Mouse (Mus musculus) forebrain, postnatal 0 days (tissue): ENCODE results near the gene Limd2. TPM values are rescaled to one million over a fixed set of nuclear protein-coding genes. Genes with fewer than 3 reads are reported as not detected.

Experiments
- ATAC-seq: fragments of 200-750 bp; cut with Nextera tagmentation; 2 replicates; pipeline ENCODE4 v1.8.0; 2017; ENCODE audit warnings: mild to moderate bottlenecking, moderate library complexity
- DNase-seq: peaks from one replicate; pipeline ENCODE4 v3.0.0-alpha.2; 2015
- H3K27ac ChIP-seq: fragments of 300-500 bp; sonication (generic); 2 replicates; pipeline ENCODE4 v1.5.1; 2014; ENCODE audit warnings: low read depth, mild to moderate bottlenecking, antibody characterized with exemption, low read length, moderate library complexity, mixed read lengths
- H3K27me3 ChIP-seq: fragments of 300-500 bp; sonication (generic); 2 replicates; pipeline ENCODE4 v1.6.1; 2014; ENCODE audit warnings: mild to moderate bottlenecking, low read length, mixed read lengths; ENCODE audit not compliant: insufficient read depth
- H3K36me3 ChIP-seq: fragments of 300-500 bp; sonication (generic); 2 replicates; pipeline ENCODE4 v1.6.1; 2014; ENCODE audit warnings: mild to moderate bottlenecking, moderate library complexity; ENCODE audit not compliant: insufficient read depth
- H3K4me1 ChIP-seq: fragments of 300-500 bp; sonication (generic); 2 replicates; pipeline ENCODE4 v1.6.1; 2014; ENCODE audit warnings: antibody characterized with exemption; ENCODE audit not compliant: insufficient read depth
- H3K4me2 ChIP-seq: fragments of 300-500 bp; sonication (generic); 2 replicates; pipeline ENCODE4 v1.6.1; 2014; ENCODE audit warnings: low read depth, mild to moderate bottlenecking, moderate library complexity
- H3K4me3 ChIP-seq: fragments of 300-500 bp; sonication (generic); 2 replicates; pipeline ENCODE4 v1.5.1; 2014; ENCODE audit warnings: low read depth, low read length, mixed read lengths
- H3K9ac ChIP-seq: fragments of 300-500 bp; sonication (generic); 2 replicates; pipeline ENCODE4 v1.6.1; 2014; ENCODE audit warnings: mild to moderate bottlenecking
- H3K9me3 ChIP-seq: fragments of 300-500 bp; sonication (generic); 2 replicates; pipeline ENCODE4 v1.6.1; 2016; ENCODE audit warnings: low read length
- CTCF ChIP-seq: sonication (generic); IDR thresholded peaks from 2 replicates; pipeline ENCODE4 v1.5.1; 2016; ENCODE audit warnings: antibody characterized with exemption, control low read depth, low read depth
- WGBS: fragments of 180-500 bp; shearing (Covaris S2); extraction: QIAGEN DNeasy Blood & Tissue Kit; methylation state at CpG from one replicate; pipeline ENCODE4 v1.1.7; 2014; 5-methylcytosine and 5-hydroxymethylcytosine counted together
- polyA plus RNA-seq: library from polyadenylated mRNA; unstranded; fragments of >200 nt; fragmentation: Nextera tagmentation; extraction: Ambion mirVana; gene quantifications from 2 replicates; pipeline ENCODE4 v1.2.1, GENCODE M21; 2015
- total RNA-seq: library from RNA; depleted of rRNA; stranded (reverse); fragments of >200 nt; gene quantifications from 2 replicates; pipeline ENCODE4 v1.2.3, GENCODE M21; 2014; rRNA removed

Gene Limd2
- total and polyA plus RNA-seq, 2 experiments from 2014 or later = 85.0 to 171 TPM

DNA sequence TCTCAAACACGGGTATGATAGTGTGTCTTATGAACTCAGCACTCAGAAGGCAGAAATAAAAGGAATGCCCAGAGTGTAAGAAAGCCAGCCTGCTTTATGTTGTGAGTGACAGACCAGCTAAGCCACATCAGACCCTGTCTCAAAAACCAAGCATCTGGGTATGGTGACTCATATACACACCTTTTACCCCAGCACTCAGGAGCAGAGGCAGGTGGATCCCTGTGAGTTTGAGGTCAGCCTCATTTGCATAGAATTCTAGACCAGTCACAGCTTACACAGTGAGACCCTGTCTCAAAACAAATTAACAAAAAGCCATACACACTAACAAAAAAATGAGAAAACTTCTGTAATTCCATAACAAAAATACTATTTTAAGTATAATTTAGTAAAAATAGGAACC, 34.8 kb downstream of the Limd2 start:
- H3K9me3 ChIP-seq = no peaks in the 10 kb centered on the region

GRCm38 (mm10) chr11:106124784-106125183, 35.9 kb downstream of the Limd2 start:
- WGBS = 79% methylated on average over 4 of the region's 4 CpGs
- no peaks in the 10 kb centered on the region for H3K9me3 ChIP-seq
- no peak for TF ChIP-seq CTCF

More for the DNA sequence above, 34.8 kb downstream of the Limd2 start:
- 82% methylated on average over 1 of the region's 1 CpGs for WGBS
- H3K36me3 ChIP-seq = peaks cover 33% of the 10 kb centered on the region
- no peak overlapping the region for H3K4me3 ChIP-seq
- H3K27ac ChIP-seq = no peak overlapping the region
- no peaks in the 10 kb centered on the region for H3K4me1 ChIP-seq
- DNase-seq (no peak), ATAC-seq (no peak)
- no peak overlapping the region for H3K4me2 ChIP-seq
- no peak overlapping the region for H3K9ac ChIP-seq
- no peaks in the 10 kb centered on the region for H3K27me3 ChIP-seq
- no peak for TF ChIP-seq CTCF

GRCm38 (mm10) chr11:106122736-106123135, 37.9 kb downstream of the Limd2 start:
- DNase-seq (no peak), ATAC-seq (no peak)
- TF ChIP-seq CTCF = no peak
- Histone ChIP-seq H3K4me1 (no peaks in the 10 kb centered on the region), H3K9ac (no peak overlapping the region), H3K27ac (no peak overlapping the region), H3K4me3 (no peak overlapping the region), H3K9me3 (no peaks in the 10 kb centered on the region), H3K4me2 (no peak overlapping the region), H3K27me3 (no peaks in the 10 kb centered on the region), H3K36me3 (peaks cover 29% of the 10 kb centered on the region)
- 86% methylated on average over 3 of the region's 3 CpGs for WGBS

More at GRCm38 (mm10) chr11:106124784-106125183, 35.9 kb downstream of the Limd2 start:
- H3K4me3 ChIP-seq = no peak overlapping the region
- no peak overlapping the region for H3K9ac ChIP-seq
- peaks cover 24% of the 10 kb centered on the region for H3K36me3 ChIP-seq
- H3K27me3 ChIP-seq = no peaks in the 10 kb centered on the region
- DNase-seq (no peak), ATAC-seq (no peak)
- H3K4me2 ChIP-seq = no peak overlapping the region
- H3K4me1 ChIP-seq = no peaks in the 10 kb centered on the region
- no peak overlapping the region for H3K27ac ChIP-seq

GRCm38 (mm10) chr11:106122221-106122620, 38.4 kb downstream of the Limd2 start:
- H3K27ac ChIP-seq = no peak overlapping the region
- H3K9ac ChIP-seq = no peak overlapping the region
- no peak for TF ChIP-seq CTCF
- no peaks in the 10 kb centered on the region for H3K4me1 ChIP-seq
- WGBS = 95% methylated on average over 5 of the region's 5 CpGs
- no peaks in the 10 kb centered on the region for H3K27me3 ChIP-seq
- ATAC-seq (no peak), DNase-seq (no peak)
- H3K4me2 ChIP-seq = no peak overlapping the region
- no peaks in the 10 kb centered on the region for H3K9me3 ChIP-seq
- H3K36me3 ChIP-seq = peaks cover 29% of the 10 kb centered on the region
- no peak overlapping the region for H3K4me3 ChIP-seq

DNA sequence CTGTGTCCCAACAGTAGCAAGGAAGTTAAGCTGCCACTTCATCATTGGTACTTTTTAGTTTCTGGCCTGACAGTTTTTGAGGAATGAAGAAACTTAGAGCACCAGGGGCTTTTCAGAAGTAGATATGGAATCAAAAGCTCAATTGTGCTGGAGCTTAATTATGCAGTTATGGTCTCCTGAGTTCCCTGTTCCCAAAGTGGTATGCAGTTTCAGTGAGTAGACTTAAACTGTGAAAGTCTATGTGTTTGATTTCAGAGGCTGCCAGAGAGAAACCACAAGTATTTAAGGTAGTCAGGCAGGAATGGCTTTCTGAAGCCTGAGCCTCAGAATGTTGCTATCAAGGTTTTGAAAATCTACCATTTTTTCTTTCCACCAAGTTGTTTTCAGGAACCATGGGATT, 49.0 kb downstream of the Limd2 start:
- TF ChIP-seq CTCF = no peak
- no peak for ATAC-seq
- H3K4me3 ChIP-seq = no peak overlapping the region

More for the DNA sequence above, 49.0 kb downstream of the Limd2 start:
- no peaks in the 10 kb centered on the region for H3K9me3 ChIP-seq
- H3K4me2 ChIP-seq = no peak overlapping the region
- no peaks in the 10 kb centered on the region for H3K27me3 ChIP-seq
- peaks cover 16% of the 10 kb centered on the region; the same call in 1 of the 2 replicates for H3K36me3 ChIP-seq
- H3K4me1 ChIP-seq = no peaks in the 10 kb centered on the region
- no peak overlapping the region for H3K9ac ChIP-seq
- no peak for DNase-seq
- H3K27ac ChIP-seq = no peak overlapping the region

Other genes with a start within 250 kb of the Limd2 start
- gene Cyb561, start 207.5 kb downstream of the Limd2 start, total RNA-seq = 41.9 and 55.8 TPM in 2 replicates
- 40.7 and 62.7 TPM in 2 replicates for gene Cyb561, start 207.5 kb downstream of the Limd2 start, polyA plus RNA-seq
- gene Ace, start 192.9 kb downstream of the Limd2 start, total RNA-seq = 10.3 and 14.3 TPM in 2 replicates
- gene Ace, start 192.9 kb downstream of the Limd2 start, polyA plus RNA-seq = 5.3 and 8.0 TPM in 2 replicates
- gene Ace3, start 166.2 kb downstream of the Limd2 start, total RNA-seq = not detected in 2 replicates
- gene Ace3, start 166.2 kb downstream of the Limd2 start, polyA plus RNA-seq = not detected in 2 replicates
- 0.92 and 2.8 TPM in 2 replicates for gene Kcnh6, start 152.7 kb downstream of the Limd2 start, total RNA-seq
- gene Kcnh6, start 152.7 kb downstream of the Limd2 start, polyA plus RNA-seq = 0.80 and 1.5 TPM in 2 replicates
- gene Dcaf7, start 124.0 kb downstream of the Limd2 start, total RNA-seq = 150 and 222 TPM in 2 replicates
- gene Dcaf7, start 124.0 kb downstream of the Limd2 start, polyA plus RNA-seq = 79.1 and 115 TPM in 2 replicates
- gene Taco1, start 94.8 kb downstream of the Limd2 start, total RNA-seq = 17.4 and 18.1 TPM in 2 replicates
- gene Taco1, start 94.8 kb downstream of the Limd2 start, polyA plus RNA-seq = 2.9 and 5.0 TPM in 2 replicates
- 29.2 and 32.9 TPM in 2 replicates for gene Map3k3, start 76.2 kb downstream of the Limd2 start, total RNA-seq
- gene Map3k3, start 76.2 kb downstream of the Limd2 start, polyA plus RNA-seq = 6.7 and 8.5 TPM in 2 replicates
- not detected in 2 replicates for gene Gm10840, start within 50 bp of the Limd2 start, total RNA-seq
- gene Gm10840, start within 50 bp of the Limd2 start, polyA plus RNA-seq = 0.67 and 0.82 TPM in 2 replicates
- 23.4 and 34.8 TPM in 2 replicates for gene Strada, start 41.3 kb upstream of the Limd2 start, total RNA-seq
- gene Strada, start 41.3 kb upstream of the Limd2 start, polyA plus RNA-seq = 20.0 and 23.7 TPM in 2 replicates
- 29.4 and 41.0 TPM in 2 replicates for gene Ccdc47, start 55.5 kb upstream of the Limd2 start, total RNA-seq
- 71.8 and 90.1 TPM in 2 replicates for gene Ccdc47, start 55.5 kb upstream of the Limd2 start, polyA plus RNA-seq
- 58.8 and 76.3 TPM in 2 replicates for gene Ddx42, start 56.1 kb upstream of the Limd2 start, total RNA-seq
- 49.5 and 62.2 TPM in 2 replicates for gene Ddx42, start 56.1 kb upstream of the Limd2 start, polyA plus RNA-seq
- gene Ftsj3, start 95.2 kb upstream of the Limd2 start, total RNA-seq = 40.2 and 62.7 TPM in 2 replicates
- gene Ftsj3, start 95.2 kb upstream of the Limd2 start, polyA plus RNA-seq = 29.0 and 29.7 TPM in 2 replicates
- 108 and 114 TPM in 2 replicates for gene Psmc5, start 95.3 kb upstream of the Limd2 start, total RNA-seq
- gene Psmc5, start 95.3 kb upstream of the Limd2 start, polyA plus RNA-seq = 258 and 270 TPM in 2 replicates
- gene Smarcd2, start 112.1 kb upstream of the Limd2 start, total RNA-seq = 16.9 and 20.0 TPM in 2 replicates
- gene Smarcd2, start 112.1 kb upstream of the Limd2 start, polyA plus RNA-seq = 8.5 and 9.5 TPM in 2 replicates
- 0.23 and 0.38 TPM in 2 replicates for gene Tcam1, start 115.8 kb upstream of the Limd2 start, total RNA-seq
- 0.18 and 0.23 TPM in 2 replicates for gene Tcam1, start 115.8 kb upstream of the Limd2 start, polyA plus RNA-seq
- gene Gh, start 141.0 kb upstream of the Limd2 start, total RNA-seq = not detected in 2 replicates
- not detected in 2 replicates for gene Gh, start 141.0 kb upstream of the Limd2 start, polyA plus RNA-seq
- 0.38 and 0.46 TPM in 2 replicates for gene Cd79b, start 153.9 kb upstream of the Limd2 start, total RNA-seq
- gene Cd79b, start 153.9 kb upstream of the Limd2 start, polyA plus RNA-seq = 0.71 and 1.1 TPM in 2 replicates
- gene Scn4a, start 192.4 kb upstream of the Limd2 start, total RNA-seq = not detected in 2 replicates
- gene Scn4a, start 192.4 kb upstream of the Limd2 start, polyA plus RNA-seq = 0.06 TPM in 1 of 2 replicates, not detected in the other
- gene Prr29, start 204.6 kb upstream of the Limd2 start, total RNA-seq = 0.23 TPM in 1 of 2 replicates, not detected in the other
- 0.69 TPM in 1 of 2 replicates, not detected in the other for gene Prr29, start 204.6 kb upstream of the Limd2 start, polyA plus RNA-seq
- gene Icam2, start 227.2 kb upstream of the Limd2 start, total RNA-seq = 4.6 and 8.3 TPM in 2 replicates
- 7.0 and 9.1 TPM in 2 replicates for gene Icam2, start 227.2 kb upstream of the Limd2 start, polyA plus RNA-seq